Mouse (Mus musculus): ENCODE measurements around the gene Dtnbp1.

GRCm38 (mm10) chr13:44926311-44926710 is 75.6 kb downstream of the Dtnbp1 start:
- TF ChIP-seq CTCF (IDR thresholded peaks at IDR 0.05; ENCODE audit: insufficient read depth, low read length) (no peak), POLR2A (IDR thresholded peaks at IDR 0.05; ENCODE audit: borderline replicate concordance, extremely low read depth, low read depth, low read length) (no peak)

Data from lung, adult 2 months (tissue).